Mouse (Mus musculus): Measurements from ENCODE around the gene Bcl9l. TPM values are rescaled to one million over a fixed set of nuclear protein-coding genes. Genes with fewer than 3 reads are reported as not detected.

Gene Bcl9l
- polyA plus RNA-seq, 1 experiment from 2014 or later = 4.8 TPM

- H3K9ac ChIP-seq (ENCODE audit: low read depth, low read length) = no peak overlapping the region
- no peak overlapping the region for H3K27ac ChIP-seq (ENCODE audit: low read depth, low read length)
- H3K4me3 ChIP-seq (ENCODE audit: low read depth, low read length) = no peak overlapping the region
- H3K4me1 ChIP-seq (replicated peaks; ENCODE audit: control insufficient read depth, insufficient read depth, low read length) = no peaks in the 10 kb centered on the region; the same call in 1 of the 2 replicates
- H3K36me3 ChIP-seq (ENCODE audit: control insufficient read depth, insufficient read depth) = no peaks in the 10 kb centered on the region
- H3K27me3 ChIP-seq (replicated peaks; ENCODE audit: control insufficient read depth, insufficient read depth, low read length) = no peaks in the 10 kb centered on the region
- 71% methylated on average over 4 of the region's 4 CpGs for WGBS
- no peaks in the 10 kb centered on the region for H3K9me3 ChIP-seq (ENCODE audit: control insufficient read depth)
- no peak for ATAC-seq
- no peak overlapping the region for H3K4me2 ChIP-seq (replicated peaks; ENCODE audit: low read depth)
- TF ChIP-seq CTCF (IDR thresholded peaks at IDR 0.05; ENCODE audit: low read depth) = no peak
Observed at GRCm38 (mm10) chr9:44542364-44542763, 59.7 kb downstream of the Bcl9l start.

- no peaks in the 10 kb centered on the region for H3K27me3 ChIP-seq (replicated peaks; ENCODE audit: control insufficient read depth, insufficient read depth, low read length)
- H3K27ac ChIP-seq (ENCODE audit: low read depth, low read length) = no peak overlapping the region
- H3K4me2 ChIP-seq (replicated peaks; ENCODE audit: low read depth) = no peak overlapping the region
- TF ChIP-seq CTCF (IDR thresholded peaks at IDR 0.05; ENCODE audit: low read depth) = no peak
- H3K9me3 ChIP-seq (ENCODE audit: control insufficient read depth) = no peaks in the 10 kb centered on the region
- ATAC-seq = no peak
- 76% methylated on average over 3 of the region's 3 CpGs for WGBS
- no peak overlapping the region for H3K4me3 ChIP-seq (ENCODE audit: low read depth, low read length)
- H3K36me3 ChIP-seq (ENCODE audit: control insufficient read depth, insufficient read depth) = no peaks in the 10 kb centered on the region
- no peaks in the 10 kb centered on the region for H3K4me1 ChIP-seq (replicated peaks; ENCODE audit: control insufficient read depth, insufficient read depth, low read length)
- H3K9ac ChIP-seq (ENCODE audit: low read depth, low read length) = no peak overlapping the region
Observed at GRCm38 (mm10) chr9:44544986-44545385, 62.4 kb downstream of the Bcl9l start.

- ATAC-seq = no peak
- Histone ChIP-seq H3K4me3 (ENCODE audit: low read depth, low read length) (no peak overlapping the region), H3K9me3 (ENCODE audit: control insufficient read depth) (no peaks in the 10 kb centered on the region), H3K4me2 (replicated peaks; ENCODE audit: low read depth) (no peak overlapping the region), H3K9ac (ENCODE audit: low read depth, low read length) (no peak overlapping the region), H3K36me3 (ENCODE audit: control insufficient read depth, insufficient read depth) (no peaks in the 10 kb centered on the region), H3K27ac (ENCODE audit: low read depth, low read length) (no peak overlapping the region), H3K27me3 (replicated peaks; ENCODE audit: control insufficient read depth, insufficient read depth, low read length) (no peaks in the 10 kb centered on the region), H3K4me1 (replicated peaks; ENCODE audit: control insufficient read depth, insufficient read depth, low read length) (no peaks in the 10 kb centered on the region)
- 89% methylated on average over 8 of the region's 8 CpGs for WGBS
- no peak for TF ChIP-seq CTCF (IDR thresholded peaks at IDR 0.05; ENCODE audit: low read depth)
Observed at GRCm38 (mm10) chr9:44548412-44549152, 66.0 kb downstream of the Bcl9l start.

GRCm38 (mm10) chr9:44551138-44551537 is 68.5 kb downstream of the Bcl9l start:
- Histone ChIP-seq H3K9me3 (ENCODE audit: control insufficient read depth) (no peaks in the 10 kb centered on the region), H3K4me2 (replicated peaks; ENCODE audit: low read depth) (no peak overlapping the region), H3K27ac (ENCODE audit: low read depth, low read length) (no peak overlapping the region), H3K9ac (ENCODE audit: low read depth, low read length) (no peak overlapping the region), H3K4me3 (ENCODE audit: low read depth, low read length) (no peak overlapping the region), H3K27me3 (replicated peaks; ENCODE audit: control insufficient read depth, insufficient read depth, low read length) (no peaks in the 10 kb centered on the region), H3K4me1 (replicated peaks; ENCODE audit: control insufficient read depth, insufficient read depth, low read length) (no peaks in the 10 kb centered on the region), H3K36me3 (ENCODE audit: control insufficient read depth, insufficient read depth) (no peaks in the 10 kb centered on the region)
- no peak; the same call in 1 of the 2 replicates for ATAC-seq
- WGBS = 58% methylated on average over 10 of the region's 10 CpGs
- no peak for TF ChIP-seq CTCF (IDR thresholded peaks at IDR 0.05; ENCODE audit: low read depth)

- Histone ChIP-seq H3K4me1 (replicated peaks; ENCODE audit: control insufficient read depth, insufficient read depth, low read length) (no peaks in the 10 kb centered on the region), H3K9me3 (ENCODE audit: control insufficient read depth) (no peaks in the 10 kb centered on the region), H3K4me2 (replicated peaks; ENCODE audit: low read depth) (no peak overlapping the region), H3K27me3 (replicated peaks; ENCODE audit: control insufficient read depth, insufficient read depth, low read length) (no peaks in the 10 kb centered on the region), H3K4me3 (ENCODE audit: low read depth, low read length) (no peak overlapping the region), H3K36me3 (ENCODE audit: control insufficient read depth, insufficient read depth) (no peaks in the 10 kb centered on the region), H3K9ac (ENCODE audit: low read depth, low read length) (no peak overlapping the region), H3K27ac (ENCODE audit: low read depth, low read length) (no peak overlapping the region)
- 60% methylated on average over 8 of the region's 8 CpGs for WGBS
- TF ChIP-seq CTCF (IDR thresholded peaks at IDR 0.05; ENCODE audit: low read depth) = no peak
- peak; percentile 75 for ATAC-seq
Observed at GRCm38 (mm10) chr9:44552161-44552560, 69.5 kb downstream of the Bcl9l start.

Other genes with a start within 250 kb of the Bcl9l start
- gene Cbl, start 248.8 kb upstream of the Bcl9l start, polyA plus RNA-seq (2015; fragmentation: Nextera tagmentation; extraction: Ambion mirVana) = 5.8 and 6.7 TPM in 2 replicates
- not detected in 2 replicates for gene Ccdc153, start 242.1 kb upstream of the Bcl9l start, polyA plus RNA-seq (2015; fragmentation: Nextera tagmentation; extraction: Ambion mirVana)
- 37.0 and 40.1 TPM in 2 replicates for gene Pdzd3, start 231.4 kb upstream of the Bcl9l start, polyA plus RNA-seq (2015; fragmentation: Nextera tagmentation; extraction: Ambion mirVana)
- 4.6 TPM in 2 replicates for gene Nlrx1, start 214.2 kb upstream of the Bcl9l start, polyA plus RNA-seq (2015; fragmentation: Nextera tagmentation; extraction: Ambion mirVana)
- gene Abcg4, start 194.2 kb upstream of the Bcl9l start, polyA plus RNA-seq (2015; fragmentation: Nextera tagmentation; extraction: Ambion mirVana) = 0.88 and 1.1 TPM in 2 replicates
- 6.0 and 6.8 TPM in 2 replicates for gene Hinfp, start 177.2 kb upstream of the Bcl9l start, polyA plus RNA-seq (2015; fragmentation: Nextera tagmentation; extraction: Ambion mirVana)
- 42.4 TPM in 2 replicates for gene C2cd2l, start 162.5 kb upstream of the Bcl9l start, polyA plus RNA-seq (2015; fragmentation: Nextera tagmentation; extraction: Ambion mirVana)
- 23.6 and 25.3 TPM in 2 replicates for gene Dpagt1, start 156.8 kb upstream of the Bcl9l start, polyA plus RNA-seq (2015; fragmentation: Nextera tagmentation; extraction: Ambion mirVana)
- gene H2afx, start 148.1 kb upstream of the Bcl9l start, polyA plus RNA-seq (2015; fragmentation: Nextera tagmentation; extraction: Ambion mirVana) = 84.5 and 89.1 TPM in 2 replicates
- gene Hmbs, start 138.6 kb upstream of the Bcl9l start, polyA plus RNA-seq (2015; fragmentation: Nextera tagmentation; extraction: Ambion mirVana) = 60.1 and 60.7 TPM in 2 replicates
- 27.2 and 27.4 TPM in 2 replicates for gene Vps11, start 121.2 kb upstream of the Bcl9l start, polyA plus RNA-seq (2015; fragmentation: Nextera tagmentation; extraction: Ambion mirVana)
- 10.5 and 11.1 TPM in 2 replicates for gene Hyou1, start 103.3 kb upstream of the Bcl9l start, polyA plus RNA-seq (2015; fragmentation: Nextera tagmentation; extraction: Ambion mirVana)
- 150 and 160 TPM in 2 replicates for gene Slc37a4, start 86.0 kb upstream of the Bcl9l start, polyA plus RNA-seq (2015; fragmentation: Nextera tagmentation; extraction: Ambion mirVana)
- 1,434 and 1,542 TPM in 2 replicates for gene Rps25, start 75.7 kb upstream of the Bcl9l start, polyA plus RNA-seq (2015; fragmentation: Nextera tagmentation; extraction: Ambion mirVana)
- 138 and 142 TPM in 2 replicates for gene Trappc4, start 75.2 kb upstream of the Bcl9l start, polyA plus RNA-seq (2015; fragmentation: Nextera tagmentation; extraction: Ambion mirVana)
- gene Ccdc84, start 64.3 kb upstream of the Bcl9l start, polyA plus RNA-seq (2015; fragmentation: Nextera tagmentation; extraction: Ambion mirVana) = 14.7 and 19.7 TPM in 2 replicates
- not detected in 2 replicates for gene Foxr1, start 41.7 kb upstream of the Bcl9l start, polyA plus RNA-seq (2015; fragmentation: Nextera tagmentation; extraction: Ambion mirVana)
- not detected in 2 replicates for gene Upk2, start 27.8 kb upstream of the Bcl9l start, polyA plus RNA-seq (2015; fragmentation: Nextera tagmentation; extraction: Ambion mirVana)
- gene Cxcr5, start 79.1 kb downstream of the Bcl9l start, polyA plus RNA-seq (2015; fragmentation: Nextera tagmentation; extraction: Ambion mirVana) = 0.21 and 0.25 TPM in 2 replicates
- gene Ddx6, start 122.1 kb downstream of the Bcl9l start, polyA plus RNA-seq (2015; fragmentation: Nextera tagmentation; extraction: Ambion mirVana) = 7.3 and 9.5 TPM in 2 replicates
- gene Treh, start 190.4 kb downstream of the Bcl9l start, polyA plus RNA-seq (2015; fragmentation: Nextera tagmentation; extraction: Ambion mirVana) = 2.1 and 2.4 TPM in 2 replicates